Mouse (Mus musculus): Measurements from ENCODE around the gene Zfp423. TPM values are rescaled to one million over a fixed set of nuclear protein-coding genes. Genes with fewer than 3 reads are reported as not detected.
A peak's percentile ranks its signal among the peaks of the same experiment; 100 is the strongest.

The Zfp423 gene
- polyA plus RNA-seq, 1 experiment from 2014 or later: 41.3 TPM

GRCm38 (mm10) chr8:87826013-87826660 is 133.3 kb downstream of the Zfp423 start:
- Histone ChIP-seq H3K27me3 (ENCODE audit: insufficient read depth, poor library complexity, severe bottlenecking) (no peaks in the 10 kb centered on the region), H3K9me3 (no peaks in the 10 kb centered on the region), H3K36me3 (peaks cover 15% of the 10 kb centered on the region), H3K4me1 (replicated peaks) (peaks cover 83% of the 10 kb centered on the region), H3K4me3 (no peak overlapping the region), H3K27ac (0 out of 2 replicates have a peak overlapping the region, but pooled peaks have one; percentile 12)
- DNase-seq (ENCODE audit: low spot score): no peak
- WGBS: 89% methylated on average over 9 of the region's 9 CpGs

- Histone ChIP-seq H3K4me3 (no peak overlapping the region), H3K36me3 (peaks cover 23% of the 10 kb centered on the region), H3K27ac (peak overlapping the region; percentile 83), H3K9me3 (no peaks in the 10 kb centered on the region), H3K4me1 (replicated peaks) (peaks cover 61% of the 10 kb centered on the region), H3K27me3 (ENCODE audit: insufficient read depth, poor library complexity, severe bottlenecking) (no peaks in the 10 kb centered on the region)
- no peak for DNase-seq (ENCODE audit: low spot score)
- 11% methylated on average over 7 of the region's 7 CpGs for WGBS
These were observed 136.2 kb downstream of the Zfp423 start for GRCm38 (mm10) chr8:87823172-87823571.

DNA sequence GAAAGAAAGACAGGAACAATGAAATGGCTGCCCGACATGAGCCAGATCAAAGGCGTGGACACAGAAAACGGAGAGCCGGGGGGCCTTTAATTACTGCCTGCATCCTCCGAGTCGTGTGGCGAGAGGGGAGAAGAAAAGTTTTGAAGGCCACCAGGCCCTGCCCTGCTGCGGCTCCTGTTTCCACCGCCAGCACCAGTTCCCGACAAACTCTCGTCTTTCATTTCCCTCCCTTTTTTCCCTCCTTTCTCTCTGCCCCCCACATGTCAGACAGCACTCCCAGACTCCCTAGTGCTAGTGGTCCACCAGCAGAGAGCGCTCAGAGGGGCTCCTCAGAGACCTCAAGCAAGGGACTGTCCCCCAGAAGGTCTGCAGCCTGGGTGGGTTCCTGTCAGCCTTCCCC is 136.7 kb downstream of the Zfp423 start:
- Histone ChIP-seq H3K36me3 (peaks cover 23% of the 10 kb centered on the region), H3K9me3 (no peaks in the 10 kb centered on the region), H3K27ac (peak overlapping the region; percentile 83), H3K4me3 (no peak overlapping the region), H3K4me1 (replicated peaks) (peaks cover 59% of the 10 kb centered on the region), H3K27me3 (ENCODE audit: insufficient read depth, poor library complexity, severe bottlenecking) (no peaks in the 10 kb centered on the region)
- DNase-seq (ENCODE audit: low spot score): peak; percentile 31
- WGBS: 9% methylated on average over 12 of the region's 12 CpGs

DNA sequence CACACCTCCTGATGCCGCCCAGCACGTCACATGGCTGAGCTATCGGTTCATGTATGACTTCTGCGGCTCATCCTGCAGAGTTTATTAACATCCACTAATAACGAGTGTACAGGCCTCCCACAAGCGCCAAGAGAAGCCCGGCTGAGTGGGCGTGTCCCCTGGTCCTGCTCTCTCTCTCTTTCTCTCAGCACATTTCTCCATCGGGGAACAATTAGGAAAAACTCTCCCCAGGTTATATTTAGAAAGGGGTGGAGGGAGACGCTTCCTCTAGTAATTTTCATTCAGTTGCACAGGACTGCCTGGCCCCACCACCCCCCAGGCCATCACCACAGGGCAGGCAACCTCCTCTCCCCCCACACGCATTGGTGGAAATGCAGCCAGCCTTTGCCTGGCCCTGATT is 137.2 kb downstream of the Zfp423 start:
- peak; percentile 23 for DNase-seq (ENCODE audit: low spot score)
- WGBS: 49% methylated on average over 11 of the region's 11 CpGs

GRCm38 (mm10) chr8:87821655-87822054 is 137.7 kb downstream of the Zfp423 start:
- H3K27me3 ChIP-seq (ENCODE audit: insufficient read depth, poor library complexity, severe bottlenecking): no peaks in the 10 kb centered on the region
- DNase-seq (ENCODE audit: low spot score): no peak
- H3K4me3 ChIP-seq: no peak overlapping the region
- H3K9me3 ChIP-seq: no peaks in the 10 kb centered on the region
- H3K27ac ChIP-seq: peak overlapping the region; percentile 83
- peaks cover 23% of the 10 kb centered on the region for H3K36me3 ChIP-seq
- peaks cover 60% of the 10 kb centered on the region for H3K4me1 ChIP-seq (replicated peaks)
- 82% methylated on average over 2 of the region's 2 CpGs for WGBS

More for the DNA sequence above, 137.2 kb downstream of the Zfp423 start:
- Histone ChIP-seq H3K27ac (peak overlapping the region; percentile 83), H3K4me3 (no peak overlapping the region), H3K36me3 (peaks cover 23% of the 10 kb centered on the region), H3K4me1 (replicated peaks) (peaks cover 59% of the 10 kb centered on the region), H3K9me3 (no peaks in the 10 kb centered on the region), H3K27me3 (ENCODE audit: insufficient read depth, poor library complexity, severe bottlenecking) (no peaks in the 10 kb centered on the region)

- Histone ChIP-seq H3K27ac (no peak overlapping the region), H3K27me3 (ENCODE audit: insufficient read depth, poor library complexity, severe bottlenecking) (no peaks in the 10 kb centered on the region), H3K4me3 (no peak overlapping the region), H3K4me1 (replicated peaks) (peaks cover 54% of the 10 kb centered on the region), H3K9me3 (no peaks in the 10 kb centered on the region), H3K36me3 (peaks cover 23% of the 10 kb centered on the region)
- WGBS: 93% methylated on average over 3 of the region's 3 CpGs
- DNase-seq (ENCODE audit: low spot score): no peak
These were observed 140.1 kb downstream of the Zfp423 start for GRCm38 (mm10) chr8:87819263-87819662.

GRCm38 (mm10) chr8:87818506-87818905 is 140.9 kb downstream of the Zfp423 start:
- peak overlapping the region; percentile 45; the same call in 1 of the 2 replicates for H3K27ac ChIP-seq
- WGBS: 96% methylated on average over 7 of the region's 7 CpGs
- no peak overlapping the region for H3K4me3 ChIP-seq
- H3K9me3 ChIP-seq: no peaks in the 10 kb centered on the region
- H3K36me3 ChIP-seq: peaks cover 24% of the 10 kb centered on the region
- H3K4me1 ChIP-seq (replicated peaks): peaks cover 46% of the 10 kb centered on the region
- H3K27me3 ChIP-seq (ENCODE audit: insufficient read depth, poor library complexity, severe bottlenecking): no peaks in the 10 kb centered on the region
- no peak for DNase-seq (ENCODE audit: low spot score)

DNA sequence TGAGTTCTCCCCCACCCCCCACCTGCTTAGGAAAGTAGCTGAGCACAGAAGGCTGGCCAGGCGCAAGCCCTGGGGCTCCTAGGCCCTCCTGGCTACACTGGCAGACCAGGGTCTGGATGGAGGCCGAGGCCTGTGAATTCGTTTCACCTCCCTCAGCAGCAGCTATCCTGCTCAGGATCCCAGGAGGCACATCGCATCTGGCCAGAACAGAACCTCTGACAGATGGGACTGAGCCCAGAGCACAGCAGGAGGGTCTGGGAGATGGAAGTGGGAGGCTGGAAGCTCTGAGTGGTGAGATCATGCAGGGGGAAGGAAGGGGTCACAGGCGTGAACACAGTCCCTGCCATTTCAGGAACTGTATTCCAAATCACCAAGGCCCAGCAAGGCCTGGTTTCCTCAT is 143.3 kb downstream of the Zfp423 start:
- Histone ChIP-seq H3K27ac (peak overlapping the region; percentile 54), H3K4me3 (no peak overlapping the region), H3K9me3 (no peaks in the 10 kb centered on the region), H3K27me3 (ENCODE audit: insufficient read depth, poor library complexity, severe bottlenecking) (no peaks in the 10 kb centered on the region), H3K36me3 (peaks cover 24% of the 10 kb centered on the region), H3K4me1 (replicated peaks) (peaks cover 41% of the 10 kb centered on the region)
- DNase-seq (ENCODE audit: low spot score): peak; percentile 19
- WGBS: 60% methylated on average over 5 of the region's 5 CpGs

DNA sequence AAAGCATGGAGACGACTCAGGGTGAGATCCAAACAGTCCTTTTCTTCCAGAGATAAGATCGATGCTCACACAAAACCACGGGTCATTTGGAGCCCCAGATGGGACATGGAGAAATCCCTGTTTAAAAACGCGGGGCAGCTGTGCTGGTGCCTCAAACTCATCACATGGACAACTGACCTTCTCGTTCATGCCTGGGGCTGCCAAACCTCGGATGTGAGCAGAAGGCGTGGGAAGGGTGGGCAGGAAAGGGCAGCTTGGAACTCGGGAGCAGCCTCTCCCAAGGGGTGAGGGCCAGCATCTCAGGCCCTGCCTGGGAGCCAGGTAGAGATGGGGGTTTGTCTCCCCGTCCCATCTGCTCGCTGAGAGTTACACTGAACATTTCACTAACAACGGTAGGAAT is 146.7 kb downstream of the Zfp423 start:
- DNase-seq (ENCODE audit: low spot score): no peak
- Histone ChIP-seq H3K36me3 (peaks cover 21% of the 10 kb centered on the region), H3K9me3 (no peaks in the 10 kb centered on the region), H3K27me3 (ENCODE audit: insufficient read depth, poor library complexity, severe bottlenecking) (no peaks in the 10 kb centered on the region), H3K4me1 (replicated peaks) (peaks cover 36% of the 10 kb centered on the region), H3K4me3 (no peak overlapping the region), H3K27ac (peak overlapping the region; percentile 60)
- 71% methylated on average over 12 of the region's 12 CpGs for WGBS

- WGBS: 98% methylated on average over 2 of the region's 2 CpGs
- Histone ChIP-seq H3K4me3 (no peak overlapping the region), H3K27ac (peak overlapping the region; percentile 60), H3K27me3 (ENCODE audit: insufficient read depth, poor library complexity, severe bottlenecking) (no peaks in the 10 kb centered on the region), H3K9me3 (no peaks in the 10 kb centered on the region), H3K36me3 (peaks cover 21% of the 10 kb centered on the region), H3K4me1 (replicated peaks) (peaks cover 42% of the 10 kb centered on the region)
- no peak for DNase-seq (ENCODE audit: low spot score)
These were observed 147.3 kb downstream of the Zfp423 start for GRCm38 (mm10) chr8:87812069-87812449.

DNA sequence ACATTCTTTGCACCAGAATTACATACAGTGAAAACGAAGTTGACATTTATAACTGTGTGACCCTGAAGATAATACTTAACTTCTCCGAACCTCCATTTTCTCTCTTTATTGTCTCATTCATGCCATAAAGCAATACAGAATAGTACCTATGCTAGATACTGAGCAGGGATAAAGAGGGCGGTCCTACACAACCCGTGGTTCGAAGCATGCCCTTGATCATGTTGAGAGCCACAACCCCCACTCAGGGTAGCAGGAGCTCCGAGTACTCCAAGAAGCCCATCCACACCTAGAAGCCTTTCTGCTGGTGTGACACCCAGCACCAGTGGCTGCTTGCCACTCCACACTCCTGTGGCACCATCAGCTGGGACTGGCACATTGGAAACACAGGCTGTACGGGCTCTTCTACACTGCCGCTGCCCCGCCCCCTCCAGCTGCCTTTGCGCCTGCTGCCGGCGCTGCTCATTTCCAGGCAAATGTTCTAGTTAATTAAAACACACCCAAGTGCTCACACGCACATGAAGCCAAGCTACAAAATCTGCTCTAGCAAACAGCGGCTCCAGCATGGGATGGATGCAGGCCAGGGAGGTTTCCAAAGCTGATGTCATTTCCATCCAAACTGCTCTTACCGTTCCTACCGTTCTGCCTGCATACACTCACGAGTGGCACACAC is 147.9 kb downstream of the Zfp423 start:
- no peaks in the 10 kb centered on the region for H3K27me3 ChIP-seq (ENCODE audit: insufficient read depth, poor library complexity, severe bottlenecking)
- H3K36me3 ChIP-seq: peaks cover 21% of the 10 kb centered on the region
- H3K9me3 ChIP-seq: no peaks in the 10 kb centered on the region
- peaks cover 45% of the 10 kb centered on the region for H3K4me1 ChIP-seq (replicated peaks)
- peak overlapping the region; percentile 60 for H3K27ac ChIP-seq
- WGBS: 86% methylated on average over 17 of the region's 17 CpGs
- DNase-seq (ENCODE audit: low spot score): no peak
- H3K4me3 ChIP-seq: no peak overlapping the region

DNA sequence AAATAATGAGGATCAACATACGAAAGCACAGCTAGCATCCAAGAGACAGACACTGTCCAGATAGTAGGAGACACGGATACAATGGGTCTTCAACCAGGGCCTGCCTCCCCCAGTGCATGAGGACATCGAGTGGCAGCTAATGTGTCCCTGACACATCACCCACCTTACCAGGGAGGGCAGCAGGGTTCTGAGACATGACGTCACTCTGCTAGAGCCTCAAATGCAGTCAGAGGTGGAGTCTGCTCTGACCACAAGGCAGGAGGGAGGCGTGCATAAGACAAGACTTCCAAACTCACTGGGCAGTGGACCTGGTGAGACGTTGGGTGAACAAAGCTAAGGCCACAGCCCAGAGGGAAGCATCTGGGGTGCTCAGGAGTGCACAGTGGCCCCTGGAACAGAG is 148.6 kb downstream of the Zfp423 start:
- 79% methylated on average over 6 of the region's 6 CpGs for WGBS
- peak overlapping the region; percentile 57; the same call in 1 of the 2 replicates for H3K27ac ChIP-seq
- no peaks in the 10 kb centered on the region for H3K27me3 ChIP-seq (ENCODE audit: insufficient read depth, poor library complexity, severe bottlenecking)
- no peak overlapping the region for H3K4me3 ChIP-seq
- peaks cover 21% of the 10 kb centered on the region for H3K36me3 ChIP-seq
- no peak for DNase-seq (ENCODE audit: low spot score)
- H3K9me3 ChIP-seq: no peaks in the 10 kb centered on the region
- H3K4me1 ChIP-seq (replicated peaks): peaks cover 46% of the 10 kb centered on the region

DNA sequence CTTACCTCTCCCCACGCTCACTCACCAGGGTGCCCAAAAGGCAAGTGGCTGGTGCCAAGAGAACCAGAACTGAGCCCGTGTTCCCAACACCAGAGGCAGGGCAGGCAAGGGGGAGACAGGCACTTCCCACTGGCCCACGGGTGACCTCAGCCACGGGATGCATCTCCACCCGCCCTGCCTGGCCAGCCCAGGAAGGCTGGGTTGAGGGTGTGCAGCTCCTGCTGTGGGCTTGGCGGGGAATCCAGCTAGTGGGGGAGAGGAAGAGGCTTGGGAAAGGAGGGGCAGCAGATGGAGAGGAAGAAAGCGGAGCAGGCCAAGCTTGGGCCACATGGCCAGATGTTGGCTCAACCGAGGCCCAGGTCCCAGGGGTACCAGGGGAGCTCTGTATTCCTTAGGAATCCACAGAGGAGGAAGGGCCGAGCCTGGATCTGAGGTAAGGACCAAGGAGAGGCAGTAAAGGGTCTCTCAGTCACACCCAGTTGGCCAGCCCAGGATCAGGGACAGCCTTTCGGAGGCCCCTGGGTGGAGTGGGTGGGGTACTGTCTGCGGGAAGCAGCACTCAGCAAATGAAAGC is 155.0 kb downstream of the Zfp423 start:
- 57% methylated on average over 11 of the region's 11 CpGs for WGBS
- Histone ChIP-seq H3K36me3 (peaks cover 8% of the 10 kb centered on the region; the same call in 1 of the 2 replicates), H3K4me3 (no peak overlapping the region), H3K4me1 (replicated peaks) (peaks cover 75% of the 10 kb centered on the region), H3K27ac (peak overlapping the region; percentile 77), H3K27me3 (ENCODE audit: insufficient read depth, poor library complexity, severe bottlenecking) (no peaks in the 10 kb centered on the region), H3K9me3 (no peaks in the 10 kb centered on the region)
- DNase-seq (ENCODE audit: low spot score): no peak

Data from hindbrain, embryonic 10.5 days (tissue).